Mouse (Mus musculus) left cerebral cortex, adult 2 months (tissue): ENCODE measurements around the gene Wrnip1. TPM values are rescaled to one million over a fixed set of nuclear protein-coding genes. Genes with fewer than 3 reads are reported as not detected.

Experiments used
- DNase-seq, 2 experiments: peaks; one replicate each; pipeline ENCODE4 v3.0.0; 2021 to 2022; ENCODE audit warnings: low spot score in 2 of 2, mixed read lengths in 1 of 2; ENCODE audit errors: extremely low spot score in 1 of 2
- H3K27ac ChIP-seq: fragments of 200-600 bp; 2 replicates; pipeline ENCODE4 v1.8.1; 2022
- H3K4me3 ChIP-seq: fragments of 200-600 bp; 2 replicates; pipeline ENCODE4 v1.8.1; 2022
- CTCF ChIP-seq: fragments of 200-600 bp; IDR thresholded peaks from 2 replicates; pipeline ENCODE4 v1.8.1; 2022; ENCODE audit warnings: antibody characterized with exemption, mild to moderate bottlenecking, moderate library complexity
- intact Hi-C: fragments of 180-260 bp; cut with DNase I; formaldehyde crosslinking; loops from one replicate; pipeline ENCODE4 v1.15.1; 2025
- total RNA-seq, 2 experiments: library from RNA; stranded (reverse); gene quantifications; 2 replicates each; pipeline ENCODE4 v1.2.3; 2021

Gene Wrnip1
- total RNA-seq, 2 experiments from 2014 or later = 57.0 to 63.4 TPM

- intact Hi-C loops = no loop called here
- DNase-seq = no peak
- Histone ChIP-seq H3K4me3 (no peak overlapping the region), H3K27ac (peak overlapping the region; percentile 78)
- no peak for TF ChIP-seq CTCF
Observed at GRCm38 (mm10) chr13:32833237-32833636, 31.4 kb downstream of the Wrnip1 start.

GRCm38 (mm10) chr13:32834513-32834912, 32.7 kb downstream of the Wrnip1 start:
- Histone ChIP-seq H3K27ac (no peak overlapping the region), H3K4me3 (no peak overlapping the region)
- DNase-seq = no peak
- no peak for TF ChIP-seq CTCF
- intact Hi-C loops = no loop called here

GRCm38 (mm10) chr13:32839314-32839713, 37.5 kb downstream of the Wrnip1 start:
- no peak overlapping the region; the same call in 1 of the 2 replicates for H3K27ac ChIP-seq
- no peak for DNase-seq
- intact Hi-C loops = no loop called here
- TF ChIP-seq CTCF = no peak
- H3K4me3 ChIP-seq = no peak overlapping the region

GRCm38 (mm10) chr13:32841349-32841748, 39.5 kb downstream of the Wrnip1 start:
- no peak overlapping the region for H3K27ac ChIP-seq
- intact Hi-C loops = no loop called here
- DNase-seq = no peak
- TF ChIP-seq CTCF = no peak
- no peak overlapping the region for H3K4me3 ChIP-seq

- no peak for DNase-seq
- intact Hi-C loops = no loop called here
- Histone ChIP-seq H3K27ac (no peak overlapping the region), H3K4me3 (no peak overlapping the region)
- no peak for TF ChIP-seq CTCF
Observed at GRCm38 (mm10) chr13:32846221-32846620, 44.4 kb downstream of the Wrnip1 start.

GRCm38 (mm10) chr13:32849092-32849491, 47.3 kb downstream of the Wrnip1 start:
- Histone ChIP-seq H3K4me3 (no peak overlapping the region), H3K27ac (no peak overlapping the region)
- intact Hi-C loops = no loop called here
- no peak for TF ChIP-seq CTCF
- DNase-seq = no peak

- no peak for TF ChIP-seq CTCF
- intact Hi-C loops = no loop called here
- H3K4me3 ChIP-seq = no peak overlapping the region
- no peak for DNase-seq
- H3K27ac ChIP-seq = no peak overlapping the region
Observed at GRCm38 (mm10) chr13:32849531-32850123, 47.8 kb downstream of the Wrnip1 start.

- TF ChIP-seq CTCF = no peak
- no peak for DNase-seq
- intact Hi-C loops = no loop called here
- H3K27ac ChIP-seq = no peak overlapping the region
- no peak overlapping the region for H3K4me3 ChIP-seq
Observed at GRCm38 (mm10) chr13:32850156-32850555, 48.3 kb downstream of the Wrnip1 start.

GRCm38 (mm10) chr13:32850668-32851404, 49.0 kb downstream of the Wrnip1 start, which contains the start of gene Serpinb1a:
Gene Serpinb1a, minus strand, starts transcription at chr13:32851185.
- Histone ChIP-seq H3K4me3 (no peak within 1 kb of the TSS), H3K27ac (no peak within 1 kb of the TSS; the same call in 1 of the 2 replicates)
- TF ChIP-seq CTCF = no peak
- intact Hi-C loops = no loop called here
- no peak for DNase-seq

GRCm38 (mm10) chr13:32851967-32852366, 50.1 kb downstream of the Wrnip1 start:
- H3K4me3 ChIP-seq = no peak overlapping the region
- peak in 1 of 2 experiments; percentile 29 for DNase-seq
- H3K27ac ChIP-seq = no peak overlapping the region
- intact Hi-C loops = no loop called here
- TF ChIP-seq CTCF = peak; percentile 76

GRCm38 (mm10) chr13:32852539-32852938, 50.7 kb downstream of the Wrnip1 start:
- Histone ChIP-seq H3K4me3 (no peak overlapping the region), H3K27ac (no peak overlapping the region)
- DNase-seq = no peak
- TF ChIP-seq CTCF = no peak
- intact Hi-C loops = no loop called here

GRCm38 (mm10) chr13:32853073-32853472, 51.2 kb downstream of the Wrnip1 start:
- H3K4me3 ChIP-seq = no peak overlapping the region
- DNase-seq = no peak
- no peak for TF ChIP-seq CTCF
- H3K27ac ChIP-seq = no peak overlapping the region
- intact Hi-C loops = no loop called here

- DNase-seq = no peak
- TF ChIP-seq CTCF = no peak
- Histone ChIP-seq H3K27ac (no peak overlapping the region), H3K4me3 (no peak overlapping the region)
- intact Hi-C loops = loop anchor here (10.0 kb wide), 1 partner anchor 1134 kb away; no protein-coding TSS in a partner anchor
Observed at GRCm38 (mm10) chr13:32860821-32861220, 59.0 kb downstream of the Wrnip1 start.
